Mouse (Mus musculus): ENCODE results near the gene Hltf. TPM values are rescaled to one million over a fixed set of nuclear protein-coding genes. Genes with fewer than 3 reads are reported as not detected.

Hltf gene
- polyA plus RNA-seq, 1 experiment from 2014 or later, result 22.6 TPM

DNA sequence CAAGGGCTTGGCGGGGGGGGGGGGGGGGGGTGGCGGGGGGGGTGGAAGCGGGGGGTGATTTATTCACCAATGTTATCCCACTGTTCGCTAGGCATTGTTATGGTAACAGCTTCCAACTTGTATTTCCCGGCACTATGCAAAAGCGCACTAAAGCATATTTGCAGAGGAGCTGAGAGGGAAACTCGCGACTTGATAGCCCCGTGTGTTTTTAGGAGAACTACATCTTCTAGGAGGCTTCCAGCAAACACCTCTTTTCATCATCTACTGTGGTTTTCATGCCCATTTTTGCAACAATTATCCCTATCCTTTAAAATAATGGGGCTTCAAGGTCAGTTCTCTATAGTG lies 558 bp downstream of the Hltf start:
- no peaks in the 10 kb centered on the region for H3K4me1 ChIP-seq (ENCODE audit: control insufficient read depth, insufficient read depth, low read length)
- no peaks in the 10 kb centered on the region for H3K27me3 ChIP-seq (ENCODE audit: control insufficient read depth, insufficient read depth, low read length)
- WGBS, result 0% methylated on average over 6 of the region's 9 CpGs
- no peak overlapping the region for H3K27ac ChIP-seq (ENCODE audit: low read depth, low read length)
- no peak for DNase-seq (ENCODE audit: low spot score)
- peak overlapping the region; percentile 76; the same call in 1 of the 2 replicates for H3K9ac ChIP-seq (ENCODE audit: low read length)
- no peak; the same call in 1 of the 2 replicates for ATAC-seq (ENCODE audit: insufficient read depth, low FRiP score, low TSS enrichment)
- peak overlapping the region; percentile 49 for H3K4me2 ChIP-seq (ENCODE audit: low read depth)
- H3K9me3 ChIP-seq (ENCODE audit: control insufficient read depth, low read length), result no peaks in the 10 kb centered on the region
- no peaks in the 10 kb centered on the region for H3K36me3 ChIP-seq (ENCODE audit: control insufficient read depth, insufficient read depth, low read length)
- H3K4me3 ChIP-seq (ENCODE audit: low read depth, low read length), result peak overlapping the region; percentile 82

DNA sequence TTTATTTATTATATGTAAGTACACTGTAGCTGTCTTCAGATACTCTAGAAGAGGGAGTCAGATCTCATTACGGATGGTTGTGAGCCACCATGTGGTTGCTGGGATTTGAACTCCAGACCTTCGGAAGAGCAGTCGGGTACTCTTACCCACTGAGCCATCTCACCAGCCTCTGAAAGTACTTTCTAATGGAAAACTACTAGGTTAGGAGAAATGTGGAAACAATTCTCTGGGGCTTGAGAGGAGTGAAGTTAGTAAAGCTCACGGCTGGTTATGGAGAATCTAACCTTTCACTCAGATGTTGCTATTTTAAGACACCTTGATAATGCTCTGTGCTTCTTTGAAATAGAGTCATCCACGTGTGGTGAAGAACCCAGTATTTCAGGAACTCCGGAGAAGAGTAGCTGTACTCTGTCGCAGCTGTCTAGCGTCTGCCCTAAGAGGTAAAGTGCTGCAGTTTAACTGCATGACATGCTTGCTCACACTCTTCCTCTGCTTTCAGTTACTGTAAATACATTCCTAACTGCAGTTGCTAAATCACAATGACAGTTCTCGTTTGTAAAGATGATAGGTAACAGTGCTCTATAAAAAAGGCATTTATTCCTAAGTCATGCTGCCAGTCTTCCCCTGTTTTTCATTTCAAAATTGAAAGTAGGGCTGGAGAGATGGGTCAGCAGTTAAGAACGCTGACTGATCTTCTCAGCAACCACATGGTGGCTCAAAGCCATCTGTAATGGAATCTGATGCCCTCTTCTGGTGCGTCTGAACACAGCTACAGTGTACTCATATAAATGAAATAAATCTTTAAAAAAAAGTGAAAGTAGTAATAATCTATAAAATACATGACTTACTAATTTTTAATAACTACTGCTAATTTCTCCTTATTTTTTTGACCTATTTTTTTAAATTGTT lies 18.8 kb downstream of the Hltf start:
- H3K27ac ChIP-seq (ENCODE audit: low read depth, low read length), result no peak overlapping the region
- H3K9me3 ChIP-seq (ENCODE audit: control insufficient read depth, low read length), result no peaks in the 10 kb centered on the region
- H3K36me3 ChIP-seq (ENCODE audit: control insufficient read depth, insufficient read depth, low read length), result no peaks in the 10 kb centered on the region
- WGBS, result 87% methylated on average over 11 of the region's 11 CpGs
- no peaks in the 10 kb centered on the region for H3K4me1 ChIP-seq (ENCODE audit: control insufficient read depth, insufficient read depth, low read length)
- DNase-seq (ENCODE audit: low spot score), result no peak
- H3K4me3 ChIP-seq (ENCODE audit: low read depth, low read length), result no peak overlapping the region
- H3K4me2 ChIP-seq (ENCODE audit: low read depth), result no peak overlapping the region
- H3K27me3 ChIP-seq (ENCODE audit: control insufficient read depth, insufficient read depth, low read length), result no peaks in the 10 kb centered on the region
- ATAC-seq (ENCODE audit: insufficient read depth, low FRiP score, low TSS enrichment), result no peak
- no peak overlapping the region for H3K9ac ChIP-seq (ENCODE audit: low read length)

DNA sequence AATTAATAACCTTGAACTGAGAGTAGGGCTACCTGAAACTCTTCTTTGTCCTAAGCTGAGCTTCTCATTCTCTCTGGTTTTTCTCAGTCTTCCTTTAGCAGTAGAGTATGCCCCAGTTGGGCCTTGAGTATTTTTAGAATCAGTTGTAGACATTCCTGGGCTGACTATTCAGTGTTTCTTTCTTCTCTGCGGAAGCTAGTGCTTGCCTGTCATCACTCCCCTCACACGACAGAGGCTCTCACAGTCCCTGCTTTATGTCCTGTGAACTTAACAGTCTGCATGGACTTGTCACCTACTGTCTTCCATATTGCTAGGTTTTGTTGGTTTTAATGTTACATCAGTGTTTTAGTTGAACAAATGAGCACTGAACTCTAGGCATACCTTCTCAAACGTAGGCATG lies 24.6 kb downstream of the Hltf start:
- no peak overlapping the region for H3K4me2 ChIP-seq (ENCODE audit: low read depth)
- no peak overlapping the region for H3K9ac ChIP-seq (ENCODE audit: low read length)
- no peaks in the 10 kb centered on the region for H3K9me3 ChIP-seq (ENCODE audit: control insufficient read depth, low read length)
- H3K4me3 ChIP-seq (ENCODE audit: low read depth, low read length), result no peak overlapping the region
- DNase-seq (ENCODE audit: low spot score), result no peak
- no peaks in the 10 kb centered on the region for H3K4me1 ChIP-seq (ENCODE audit: control insufficient read depth, insufficient read depth, low read length)
- no peak for ATAC-seq (ENCODE audit: insufficient read depth, low FRiP score, low TSS enrichment)
- 77% methylated on average over 3 of the region's 3 CpGs for WGBS
- no peak overlapping the region for H3K27ac ChIP-seq (ENCODE audit: low read depth, low read length)
- H3K36me3 ChIP-seq (ENCODE audit: control insufficient read depth, insufficient read depth, low read length), result no peaks in the 10 kb centered on the region
- no peaks in the 10 kb centered on the region for H3K27me3 ChIP-seq (ENCODE audit: control insufficient read depth, insufficient read depth, low read length)

DNA sequence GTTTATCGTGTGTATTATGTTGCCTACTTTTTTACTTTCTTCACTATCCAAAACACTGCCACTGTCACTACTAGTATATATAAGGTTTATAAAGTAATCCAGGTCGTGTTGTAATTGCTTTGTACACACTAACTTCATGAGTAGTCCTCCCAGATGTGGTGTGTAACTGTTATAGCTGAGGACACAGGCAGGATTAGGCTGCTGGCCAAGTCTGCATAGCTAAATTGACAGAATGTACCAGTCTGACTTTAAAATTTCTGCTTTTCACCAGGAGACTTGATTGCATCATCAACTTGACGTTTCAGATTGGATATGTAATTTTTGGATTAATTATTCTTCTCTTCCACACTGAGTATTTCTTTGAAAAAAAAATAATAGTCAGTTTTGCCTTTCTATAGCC lies 46.2 kb downstream of the Hltf start:
- Histone ChIP-seq H3K36me3 (ENCODE audit: control insufficient read depth, insufficient read depth, low read length) (no peaks in the 10 kb centered on the region), H3K4me3 (ENCODE audit: low read depth, low read length) (no peak overlapping the region), H3K4me2 (ENCODE audit: low read depth) (no peak overlapping the region), H3K4me1 (ENCODE audit: control insufficient read depth, insufficient read depth, low read length) (no peaks in the 10 kb centered on the region), H3K9ac (ENCODE audit: low read length) (no peak overlapping the region), H3K27ac (ENCODE audit: low read depth, low read length) (no peak overlapping the region), H3K9me3 (ENCODE audit: control insufficient read depth, low read length) (no peaks in the 10 kb centered on the region), H3K27me3 (ENCODE audit: control insufficient read depth, insufficient read depth, low read length) (no peaks in the 10 kb centered on the region)
- DNase-seq (ENCODE audit: low spot score), result no peak
- 82% methylated on average over 3 of the region's 3 CpGs for whole genome bisulfite sequencing
- no peak for ATAC-seq (ENCODE audit: insufficient read depth, low FRiP score, low TSS enrichment)

DNA sequence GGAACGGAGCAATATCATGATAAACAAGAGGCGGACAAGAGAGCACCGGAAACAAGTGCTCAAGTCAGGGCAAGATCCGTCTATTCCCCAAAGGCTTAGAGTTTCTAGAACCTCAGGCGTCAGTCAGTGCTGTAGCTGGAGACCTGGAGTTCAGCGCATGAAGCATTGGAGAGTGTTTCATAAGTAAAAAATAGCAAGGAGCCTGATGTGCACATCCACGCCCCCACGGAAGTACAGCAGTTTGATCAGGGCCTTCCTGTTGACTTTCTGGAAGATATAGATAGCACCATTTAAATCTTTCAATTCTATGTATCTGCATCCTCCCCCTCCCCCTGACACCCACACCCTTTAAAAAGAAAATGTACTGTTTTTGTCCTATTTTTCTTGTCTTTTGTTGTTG lies 46.7 kb downstream of the Hltf start:
- no peak for DNase-seq (ENCODE audit: low spot score)
- no peaks in the 10 kb centered on the region for H3K36me3 ChIP-seq (ENCODE audit: control insufficient read depth, insufficient read depth, low read length)
- no peak overlapping the region for H3K27ac ChIP-seq (ENCODE audit: low read depth, low read length)
- no peaks in the 10 kb centered on the region for H3K4me1 ChIP-seq (ENCODE audit: control insufficient read depth, insufficient read depth, low read length)
- no peak overlapping the region for H3K4me3 ChIP-seq (ENCODE audit: low read depth, low read length)
- no peak for ATAC-seq (ENCODE audit: insufficient read depth, low FRiP score, low TSS enrichment)
- H3K9me3 ChIP-seq (ENCODE audit: control insufficient read depth, low read length), result no peaks in the 10 kb centered on the region
- WGBS, result 93% methylated on average over 8 of the region's 8 CpGs
- H3K27me3 ChIP-seq (ENCODE audit: control insufficient read depth, insufficient read depth, low read length), result no peaks in the 10 kb centered on the region
- H3K4me2 ChIP-seq (ENCODE audit: low read depth), result no peak overlapping the region
- H3K9ac ChIP-seq (ENCODE audit: low read length), result no peak overlapping the region

DNA sequence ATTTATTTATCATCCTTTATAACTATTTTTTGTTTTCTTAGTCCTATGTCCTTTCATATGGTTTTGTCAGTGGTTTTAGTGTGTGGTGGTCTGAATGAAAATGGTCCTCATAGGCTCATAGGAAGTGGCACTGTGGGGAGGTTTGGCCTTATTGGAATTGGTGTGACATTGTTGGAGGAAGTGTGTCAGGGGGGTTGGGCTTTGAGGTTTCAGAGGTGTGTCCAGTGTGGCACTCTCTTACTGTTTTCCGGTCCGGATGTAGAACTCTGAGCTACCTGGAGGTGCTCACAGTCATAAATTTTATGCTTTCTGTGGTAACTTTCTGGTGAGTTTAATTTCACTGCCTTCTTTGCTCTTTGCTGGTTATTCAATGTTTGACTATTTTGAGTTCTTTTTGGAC lies 47.2 kb downstream of the Hltf start:
- H3K9me3 ChIP-seq (ENCODE audit: control insufficient read depth, low read length), result no peaks in the 10 kb centered on the region
- H3K36me3 ChIP-seq (ENCODE audit: control insufficient read depth, insufficient read depth, low read length), result no peaks in the 10 kb centered on the region
- no peaks in the 10 kb centered on the region for H3K4me1 ChIP-seq (ENCODE audit: control insufficient read depth, insufficient read depth, low read length)
- no peak overlapping the region for H3K9ac ChIP-seq (ENCODE audit: low read length)
- ATAC-seq (ENCODE audit: insufficient read depth, low FRiP score, low TSS enrichment) (no peak), DNase-seq (ENCODE audit: low spot score) (no peak)
- H3K27ac ChIP-seq (ENCODE audit: low read depth, low read length), result no peak overlapping the region
- no peak overlapping the region for H3K4me2 ChIP-seq (ENCODE audit: low read depth)
- H3K27me3 ChIP-seq (ENCODE audit: control insufficient read depth, insufficient read depth, low read length), result no peaks in the 10 kb centered on the region
- no peak overlapping the region for H3K4me3 ChIP-seq (ENCODE audit: low read depth, low read length)
- 88% methylated on average over 2 of the region's 2 CpGs for WGBS

DNA sequence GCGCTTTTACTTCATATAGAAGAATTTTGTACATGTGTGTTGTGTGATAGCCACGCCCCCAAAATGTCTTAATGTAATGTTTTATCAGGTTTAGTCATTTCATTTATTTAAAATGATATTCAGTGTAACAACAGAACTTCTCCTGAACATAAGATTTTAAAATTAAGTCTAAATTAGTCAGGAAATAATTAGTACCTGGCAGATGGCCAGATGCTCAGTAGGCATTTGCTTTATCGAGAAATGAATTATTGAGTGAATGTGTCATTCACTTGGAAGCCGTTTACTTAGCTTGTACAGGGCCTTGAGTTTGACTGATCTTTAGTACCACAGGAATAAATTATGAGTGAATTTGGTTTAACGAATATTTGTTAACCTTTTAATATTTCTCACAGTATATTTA lies 51.3 kb downstream of the Hltf start:
- Histone ChIP-seq H3K27ac (ENCODE audit: low read depth, low read length) (no peak overlapping the region), H3K36me3 (ENCODE audit: control insufficient read depth, insufficient read depth, low read length) (peaks cover 2% of the 10 kb centered on the region; the same call in 1 of the 2 replicates), H3K4me3 (ENCODE audit: low read depth, low read length) (no peak overlapping the region), H3K4me1 (ENCODE audit: control insufficient read depth, insufficient read depth, low read length) (no peaks in the 10 kb centered on the region), H3K27me3 (ENCODE audit: control insufficient read depth, insufficient read depth, low read length) (no peaks in the 10 kb centered on the region), H3K9ac (ENCODE audit: low read length) (no peak overlapping the region), H3K4me2 (ENCODE audit: low read depth) (no peak overlapping the region), H3K9me3 (ENCODE audit: control insufficient read depth, low read length) (no peaks in the 10 kb centered on the region)
- WGBS, result 89% methylated on average over 5 of the region's 5 CpGs
- ATAC-seq (ENCODE audit: insufficient read depth, low FRiP score, low TSS enrichment), result no peak
- no peak for DNase-seq (ENCODE audit: low spot score)

DNA sequence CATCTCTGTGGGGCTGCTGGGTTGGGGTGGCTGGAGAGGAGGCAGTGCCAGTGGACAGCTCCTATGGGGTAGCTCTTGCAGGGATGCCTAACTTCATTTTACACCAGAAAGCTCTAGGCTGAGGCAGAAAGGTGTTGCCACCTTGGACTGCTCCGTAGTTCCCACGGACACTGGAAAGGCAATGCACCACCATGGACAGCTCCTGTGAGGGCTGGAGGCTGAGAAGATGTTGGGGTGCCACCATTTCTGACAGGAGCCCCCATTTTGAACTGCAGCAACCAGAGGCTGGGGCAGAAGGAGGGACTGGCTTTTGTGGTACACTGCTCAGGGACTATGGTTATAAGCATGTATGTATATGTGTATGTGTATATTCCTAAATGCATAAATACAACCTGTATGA lies 54.3 kb downstream of the Hltf start:
- peaks cover 2% of the 10 kb centered on the region; the same call in 1 of the 2 replicates for H3K36me3 ChIP-seq (ENCODE audit: control insufficient read depth, insufficient read depth, low read length)
- ATAC-seq (ENCODE audit: insufficient read depth, low FRiP score, low TSS enrichment) (no peak), DNase-seq (ENCODE audit: low spot score) (no peak)
- WGBS, result 93% methylated on average over 2 of the region's 2 CpGs
- H3K4me2 ChIP-seq (ENCODE audit: low read depth), result no peak overlapping the region
- no peaks in the 10 kb centered on the region for H3K9me3 ChIP-seq (ENCODE audit: control insufficient read depth, low read length)
- no peak overlapping the region for H3K4me3 ChIP-seq (ENCODE audit: low read depth, low read length)
- no peak overlapping the region for H3K27ac ChIP-seq (ENCODE audit: low read depth, low read length)
- no peak overlapping the region for H3K9ac ChIP-seq (ENCODE audit: low read length)
- no peaks in the 10 kb centered on the region for H3K27me3 ChIP-seq (ENCODE audit: control insufficient read depth, insufficient read depth, low read length)
- no peaks in the 10 kb centered on the region for H3K4me1 ChIP-seq (ENCODE audit: control insufficient read depth, insufficient read depth, low read length)

DNA sequence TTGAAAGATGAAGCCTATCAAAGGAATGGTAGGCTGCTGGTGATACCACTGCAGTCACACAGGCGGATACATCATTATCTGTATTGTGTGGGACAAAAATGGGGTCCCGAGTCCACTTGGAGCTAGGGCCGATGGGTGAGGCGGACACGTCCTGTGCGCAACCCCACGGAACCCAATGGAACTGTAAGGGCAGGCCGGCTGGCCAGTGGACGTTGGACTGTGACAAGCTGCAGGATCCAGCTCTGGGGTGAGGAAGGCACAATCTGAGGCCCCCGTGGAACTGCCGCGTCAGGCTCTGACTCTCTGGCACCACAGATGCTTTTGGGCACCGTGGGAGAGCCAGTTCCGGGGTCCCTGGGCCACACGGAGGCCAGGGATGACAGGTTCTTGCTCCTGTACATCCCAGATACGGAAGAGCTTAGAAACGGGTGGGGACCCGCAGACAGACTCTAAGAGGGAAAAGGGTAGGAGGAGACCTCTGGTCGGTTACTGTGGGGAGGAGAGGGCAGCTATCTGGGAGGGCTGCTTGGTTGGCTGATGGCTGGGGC lies 61.5 kb downstream of the Hltf start:
- ATAC-seq (ENCODE audit: insufficient read depth, low FRiP score, low TSS enrichment), result no peak
- no peaks in the 10 kb centered on the region for H3K27me3 ChIP-seq (ENCODE audit: control insufficient read depth, insufficient read depth, low read length)

More for the DNA sequence above, 61.5 kb downstream of the Hltf start:
- 91% methylated on average over 19 of the region's 19 CpGs for WGBS
- H3K4me2 ChIP-seq (ENCODE audit: low read depth), result no peak overlapping the region
- H3K4me1 ChIP-seq (ENCODE audit: control insufficient read depth, insufficient read depth, low read length), result no peaks in the 10 kb centered on the region
- H3K27ac ChIP-seq (ENCODE audit: low read depth, low read length), result no peak overlapping the region
- H3K4me3 ChIP-seq (ENCODE audit: low read depth, low read length), result no peak overlapping the region
- no peaks in the 10 kb centered on the region for H3K9me3 ChIP-seq (ENCODE audit: control insufficient read depth, low read length)
- H3K9ac ChIP-seq (ENCODE audit: low read length), result no peak overlapping the region
- H3K36me3 ChIP-seq (ENCODE audit: control insufficient read depth, insufficient read depth, low read length), result no peaks in the 10 kb centered on the region; the same call in 1 of the 2 replicates
- DNase-seq (ENCODE audit: low spot score), result no peak

All from neural tube, embryonic 11.5 days (tissue).